Mouse (Mus musculus) lung, postnatal 0 days (tissue): ENCODE measurements around the gene Sh2d5.

Source experiments
- CTCF ChIP-seq: IDR thresholded peaks from 2 replicates; pipeline ENCODE4 v1.5.1; 2016; ENCODE audit warnings: antibody characterized with exemption, mild to moderate bottlenecking
- EP300 ChIP-seq: IDR thresholded peaks from 2 replicates; pipeline ENCODE4 v1.6.1; 2016; ENCODE audit warnings: antibody characterized with exemption, mild to moderate bottlenecking, control low read depth

DNA sequence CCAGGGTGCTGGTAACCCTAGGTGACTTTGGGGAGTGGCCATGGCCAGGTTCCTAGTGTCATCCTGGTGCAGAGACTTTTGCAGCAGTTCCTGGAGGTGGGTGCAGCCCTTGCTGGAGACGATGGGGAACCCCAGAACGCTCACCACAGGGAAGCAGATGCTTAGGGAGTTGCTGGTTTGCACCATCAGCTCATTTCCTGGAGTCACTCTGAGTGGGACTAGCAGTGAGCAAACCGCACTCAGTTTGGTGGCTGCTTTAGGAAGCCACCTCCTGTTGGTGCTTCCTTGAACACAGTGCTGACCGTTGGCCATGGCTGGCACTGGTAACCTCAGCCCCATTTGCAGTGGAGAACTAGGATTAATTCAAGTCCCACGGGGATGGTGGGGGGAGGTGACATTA, 9.3 kb downstream of the Sh2d5 start:
- TF ChIP-seq CTCF, result no peak
- TF ChIP-seq EP300, result no peak
